Mouse (Mus musculus): ENCODE data around the gene Rpl3. TPM values are rescaled to one million over a fixed set of nuclear protein-coding genes. Genes with fewer than 3 reads are reported as not detected.

Gene Rpl3
- polyA plus RNA-seq, 1 experiment: 145 TPM

DNA sequence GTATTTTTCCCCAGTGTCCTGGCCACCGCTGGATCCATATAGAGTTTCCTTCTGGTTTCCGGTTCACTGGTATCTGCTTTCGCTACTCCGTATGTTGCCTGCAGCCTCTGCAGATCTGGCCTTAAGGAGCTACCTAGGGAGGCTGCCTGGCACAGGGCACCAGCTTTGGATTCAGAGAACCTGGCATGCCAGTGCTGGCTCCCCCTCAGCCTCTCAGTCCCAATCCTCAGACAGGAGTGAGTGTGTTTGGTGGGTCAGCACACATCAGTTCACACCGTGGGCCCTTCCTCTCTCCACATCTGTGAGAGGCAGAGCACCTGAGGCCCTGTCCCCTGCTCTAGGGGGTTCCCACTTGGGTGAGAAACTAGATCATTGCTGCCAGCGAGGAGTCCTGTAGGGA lies 9.8 kb upstream of the Rpl3 start:
- H3K27me3 ChIP-seq (replicated peaks): no peaks in the 10 kb centered on the region
- TF ChIP-seq GATA1 (IDR thresholded peaks at IDR 0.05; ENCODE audit: borderline replicate concordance, low read length) (no peak), FLI1 (IDR thresholded peaks at IDR 0.05; ENCODE audit: low read length) (no peak)
- no peaks in the 10 kb centered on the region for H3K9me3 ChIP-seq
- peaks cover 99% of the 10 kb centered on the region for H3K4me1 ChIP-seq
- peaks cover 45% of the 10 kb centered on the region for H3K36me3 ChIP-seq (replicated peaks; ENCODE audit: low read length)
- H3K4me3 ChIP-seq (replicated peaks): no peak overlapping the region

DNA sequence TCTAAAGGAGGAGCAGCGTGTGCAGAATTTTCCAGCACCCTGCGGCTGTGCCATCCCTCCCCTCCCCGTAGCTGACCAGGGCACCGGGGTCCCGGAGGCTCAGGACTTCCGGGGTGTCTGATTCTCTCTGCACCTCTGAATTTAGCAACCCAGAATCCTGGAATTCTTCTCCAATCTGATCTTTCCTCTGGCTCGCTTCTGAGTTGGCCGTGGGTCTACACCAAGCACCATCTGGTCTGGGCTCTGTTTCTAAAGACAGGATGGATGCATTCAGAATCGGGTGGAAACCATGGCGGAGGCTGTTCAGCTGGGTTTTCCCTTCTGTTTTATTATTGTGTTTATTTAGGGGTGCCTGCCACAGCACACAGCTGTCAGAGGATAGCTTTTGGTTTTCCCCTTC lies 9.2 kb upstream of the Rpl3 start:
- Histone ChIP-seq H3K36me3 (replicated peaks; ENCODE audit: low read length) (peaks cover 45% of the 10 kb centered on the region), H3K4me1 (peaks cover 99% of the 10 kb centered on the region), H3K27me3 (replicated peaks) (no peaks in the 10 kb centered on the region), H3K9me3 (no peaks in the 10 kb centered on the region), H3K4me3 (replicated peaks) (no peak overlapping the region)
- TF ChIP-seq FLI1 (IDR thresholded peaks at IDR 0.05; ENCODE audit: low read length) (no peak), GATA1 (IDR thresholded peaks at IDR 0.05; ENCODE audit: borderline replicate concordance, low read length) (no peak)

DNA sequence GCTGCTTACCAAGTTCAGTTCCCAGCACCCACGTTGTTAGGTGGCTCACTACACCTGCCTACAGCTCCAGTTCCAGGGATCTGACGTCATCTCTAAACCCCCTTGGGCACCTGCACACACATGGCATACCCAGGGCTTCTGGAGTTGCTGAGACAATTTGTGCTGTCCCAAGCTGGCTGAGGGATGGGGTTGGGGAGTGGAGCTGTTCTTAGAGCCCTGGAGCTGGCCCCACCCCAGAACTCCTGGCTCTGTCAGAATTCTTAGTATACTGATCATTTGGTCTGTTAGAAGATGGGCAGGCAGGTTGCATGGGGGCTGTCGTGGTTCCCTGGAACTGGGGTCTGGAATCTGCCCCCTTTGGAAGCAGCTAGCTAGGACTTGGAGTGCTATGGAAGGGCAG lies 8.5 kb upstream of the Rpl3 start:
- H3K4me3 ChIP-seq (replicated peaks): no peak overlapping the region
- peaks cover 45% of the 10 kb centered on the region for H3K36me3 ChIP-seq (replicated peaks; ENCODE audit: low read length)
- TF ChIP-seq FLI1 (IDR thresholded peaks at IDR 0.05; ENCODE audit: low read length): no peak
- TF ChIP-seq GATA1 (IDR thresholded peaks at IDR 0.05; ENCODE audit: borderline replicate concordance, low read length): no peak
- H3K27me3 ChIP-seq (replicated peaks): no peaks in the 10 kb centered on the region
- no peaks in the 10 kb centered on the region for H3K9me3 ChIP-seq
- H3K4me1 ChIP-seq: peaks cover 98% of the 10 kb centered on the region

DNA sequence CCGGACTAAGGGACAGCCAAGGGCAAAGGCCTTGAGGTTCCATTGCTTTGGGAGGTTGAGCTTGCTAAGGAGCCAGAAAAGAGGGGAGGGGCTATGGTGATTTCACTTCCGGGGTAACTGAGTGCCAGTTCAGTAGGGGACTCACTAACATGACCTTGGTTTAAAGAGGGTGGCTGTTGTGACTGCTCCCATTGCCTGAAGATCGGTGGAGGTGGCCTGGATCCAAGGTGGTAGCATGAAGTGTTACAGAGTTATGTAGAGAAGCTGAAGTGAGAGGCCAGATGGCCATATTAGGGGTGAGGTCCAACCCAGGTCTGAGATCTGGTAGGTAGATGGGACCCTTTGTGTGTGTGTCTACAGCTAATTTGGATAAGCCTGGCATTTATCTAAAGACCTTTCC lies 7.8 kb upstream of the Rpl3 start:
- TF ChIP-seq GATA1 (IDR thresholded peaks at IDR 0.05; ENCODE audit: borderline replicate concordance, low read length) (no peak), FLI1 (IDR thresholded peaks at IDR 0.05; ENCODE audit: low read length) (no peak)
- peaks cover 41% of the 10 kb centered on the region for H3K36me3 ChIP-seq (replicated peaks; ENCODE audit: low read length)
- peak overlapping the region; percentile 9 for H3K4me3 ChIP-seq (replicated peaks)
- H3K4me1 ChIP-seq: peaks cover 96% of the 10 kb centered on the region
- H3K27me3 ChIP-seq (replicated peaks): no peaks in the 10 kb centered on the region
- no peaks in the 10 kb centered on the region for H3K9me3 ChIP-seq

DNA sequence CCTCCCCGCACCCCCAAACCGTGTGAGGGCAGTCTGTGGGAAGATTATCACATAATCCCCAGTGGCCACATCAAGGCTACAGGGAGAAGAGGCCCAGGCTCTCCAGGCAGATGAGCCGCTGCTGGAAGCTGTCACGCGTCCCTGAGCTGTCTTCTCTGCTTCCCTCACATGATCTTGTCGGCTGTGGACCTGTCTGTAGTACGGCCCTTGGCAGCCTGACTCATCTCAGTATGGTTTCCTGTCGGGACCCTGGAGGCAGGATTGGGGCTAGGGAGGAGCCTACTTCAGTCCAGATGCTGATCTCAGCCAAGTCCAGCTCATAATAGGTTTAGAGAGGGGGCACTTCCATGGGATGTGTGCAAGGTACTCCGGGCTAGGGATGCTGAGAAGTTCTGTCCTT lies 7.1 kb upstream of the Rpl3 start:
- TF ChIP-seq FLI1 (IDR thresholded peaks at IDR 0.05; ENCODE audit: low read length): no peak
- no peak for TF ChIP-seq GATA1 (IDR thresholded peaks at IDR 0.05; ENCODE audit: borderline replicate concordance, low read length)
- H3K27me3 ChIP-seq (replicated peaks): no peaks in the 10 kb centered on the region
- H3K4me1 ChIP-seq: peaks cover 96% of the 10 kb centered on the region
- H3K36me3 ChIP-seq (replicated peaks; ENCODE audit: low read length): peaks cover 43% of the 10 kb centered on the region
- H3K9me3 ChIP-seq: no peaks in the 10 kb centered on the region
- H3K4me3 ChIP-seq (replicated peaks): peak overlapping the region; percentile 86

DNA sequence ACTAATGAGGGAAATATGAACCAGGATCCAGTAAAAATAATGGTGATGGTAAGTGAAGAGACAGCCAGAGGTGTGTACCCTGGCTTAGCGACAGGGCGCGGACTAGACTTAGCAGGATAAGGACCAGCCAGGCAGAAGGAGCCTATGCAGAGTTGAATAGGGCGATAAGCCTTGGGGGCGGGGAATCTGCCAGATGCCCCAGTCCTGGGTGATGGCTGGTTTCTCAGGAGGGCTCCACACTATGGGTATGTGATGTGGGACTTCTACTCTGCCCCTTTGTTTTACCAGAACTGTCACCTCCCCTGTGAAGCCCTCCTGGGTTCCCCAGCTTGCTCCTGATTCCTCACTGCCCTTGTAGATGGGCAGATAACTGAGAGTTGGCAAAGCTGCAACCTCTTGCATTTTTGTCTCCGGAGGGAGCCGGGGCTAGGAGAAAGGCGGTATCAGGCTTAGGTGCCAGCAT lies 6.4 kb upstream of the Rpl3 start:
- Histone ChIP-seq H3K9me3 (no peaks in the 10 kb centered on the region), H3K4me3 (replicated peaks) (peak overlapping the region; percentile 86), H3K4me1 (peaks cover 95% of the 10 kb centered on the region), H3K27me3 (replicated peaks) (no peaks in the 10 kb centered on the region), H3K36me3 (replicated peaks; ENCODE audit: low read length) (peaks cover 36% of the 10 kb centered on the region)
- TF ChIP-seq FLI1 (IDR thresholded peaks at IDR 0.05; ENCODE audit: low read length) (no peak), GATA1 (IDR thresholded peaks at IDR 0.05; ENCODE audit: borderline replicate concordance, low read length) (no peak)

DNA sequence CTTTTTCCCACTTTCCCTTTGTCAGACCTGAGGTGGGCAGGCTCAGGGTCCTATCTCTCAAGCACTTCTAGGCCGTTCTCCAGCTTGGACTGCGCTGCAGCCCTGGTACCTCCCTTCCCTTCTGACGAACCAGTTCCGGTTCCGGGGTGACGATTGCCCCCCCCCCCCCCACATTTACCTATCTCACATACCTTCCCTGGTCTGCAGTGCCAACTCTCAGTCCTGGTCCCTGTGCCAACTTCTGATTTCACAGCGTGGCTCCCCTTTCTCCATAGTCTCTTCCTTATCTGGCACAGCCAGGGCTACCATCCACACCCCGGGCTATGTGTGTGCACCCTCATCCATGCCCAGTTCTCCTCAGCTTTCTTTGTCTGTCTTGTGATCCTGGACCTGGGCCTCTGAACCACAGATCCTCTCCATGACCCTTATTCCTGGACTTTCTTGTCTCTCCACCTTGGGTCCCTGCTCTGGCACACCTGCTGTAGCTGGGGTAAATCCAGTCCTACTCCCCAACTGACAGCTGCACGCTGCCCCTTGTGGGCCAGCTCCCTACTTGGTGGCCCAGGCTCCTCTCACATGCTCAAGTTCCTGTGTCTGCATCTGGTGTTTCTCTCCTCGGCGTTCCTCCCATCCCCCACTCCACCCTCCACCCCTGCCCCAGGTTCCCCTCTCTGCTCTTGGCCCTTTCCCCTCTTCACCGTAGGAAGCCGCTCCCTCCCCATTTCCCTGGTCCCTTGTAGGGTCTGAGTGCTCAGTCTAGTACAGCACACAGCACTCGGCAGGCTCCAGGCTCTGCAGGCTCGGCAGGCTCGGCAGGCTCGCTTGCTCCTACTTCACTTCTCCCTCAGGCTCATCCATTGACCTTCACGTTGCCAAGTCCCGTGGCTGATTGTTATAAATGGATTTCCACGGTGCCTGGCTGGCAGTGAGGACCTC lies 5.5 kb upstream of the Rpl3 start:
- Histone ChIP-seq H3K9me3 (no peaks in the 10 kb centered on the region), H3K27me3 (replicated peaks) (no peaks in the 10 kb centered on the region), H3K4me3 (replicated peaks) (peak overlapping the region; percentile 86), H3K4me1 (peaks cover 95% of the 10 kb centered on the region), H3K36me3 (replicated peaks; ENCODE audit: low read length) (peaks cover 27% of the 10 kb centered on the region)
- no peak for TF ChIP-seq FLI1 (IDR thresholded peaks at IDR 0.05; ENCODE audit: low read length)
- no peak for TF ChIP-seq GATA1 (IDR thresholded peaks at IDR 0.05; ENCODE audit: borderline replicate concordance, low read length)

DNA sequence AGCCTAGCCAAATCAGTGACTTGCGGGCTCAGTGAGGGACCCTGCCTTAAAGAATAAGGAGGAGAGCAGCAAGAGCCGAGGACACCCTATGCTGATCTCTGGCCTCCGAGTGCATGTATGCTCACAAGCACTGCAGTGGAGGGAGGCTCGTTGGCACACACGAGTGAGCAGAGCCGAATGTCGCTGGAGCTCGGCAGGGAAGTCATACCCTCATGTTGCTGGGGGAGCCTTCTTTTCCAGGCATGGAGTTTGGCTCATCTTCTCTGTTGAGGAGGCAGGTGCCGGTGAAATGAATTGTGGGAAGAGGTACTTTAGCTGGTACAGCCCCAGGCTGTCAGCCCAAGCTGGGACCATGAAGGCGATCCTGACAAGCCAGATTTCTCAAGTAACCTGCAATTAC lies 4.7 kb upstream of the Rpl3 start:
- Histone ChIP-seq H3K36me3 (replicated peaks; ENCODE audit: low read length) (peaks cover 19% of the 10 kb centered on the region), H3K4me1 (peaks cover 95% of the 10 kb centered on the region), H3K4me3 (replicated peaks) (peak overlapping the region; percentile 86), H3K27me3 (replicated peaks) (no peaks in the 10 kb centered on the region), H3K9me3 (no peaks in the 10 kb centered on the region)
- TF ChIP-seq GATA1 (IDR thresholded peaks at IDR 0.05; ENCODE audit: borderline replicate concordance, low read length): no peak
- TF ChIP-seq FLI1 (IDR thresholded peaks at IDR 0.05; ENCODE audit: low read length): no peak

DNA sequence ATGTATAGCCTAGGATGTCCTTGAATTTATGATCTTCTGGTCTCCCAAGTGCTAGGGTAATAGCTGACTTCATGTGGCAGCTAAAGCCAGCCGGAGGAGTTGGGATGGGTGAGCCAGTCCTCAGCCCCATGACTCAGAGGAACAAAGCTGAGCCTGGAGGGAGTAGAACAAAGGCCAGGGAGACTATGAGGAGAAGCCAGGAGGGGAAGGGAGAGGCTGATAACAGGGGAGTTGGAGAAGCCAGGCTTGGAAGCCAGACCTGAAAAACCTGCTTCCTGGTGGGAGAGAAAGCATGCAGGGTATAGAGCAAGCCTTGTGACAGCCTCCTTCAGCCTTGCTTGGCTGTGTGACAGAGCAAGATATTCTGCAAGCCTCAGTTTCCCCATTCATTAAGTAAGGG lies 3.9 kb upstream of the Rpl3 start:
- H3K4me3 ChIP-seq (replicated peaks): no peak overlapping the region
- TF ChIP-seq GATA1 (IDR thresholded peaks at IDR 0.05; ENCODE audit: borderline replicate concordance, low read length) (no peak), FLI1 (IDR thresholded peaks at IDR 0.05; ENCODE audit: low read length) (no peak)
- H3K9me3 ChIP-seq: no peaks in the 10 kb centered on the region
- H3K27me3 ChIP-seq (replicated peaks): no peaks in the 10 kb centered on the region
- H3K4me1 ChIP-seq: peaks cover 90% of the 10 kb centered on the region
- peaks cover 13% of the 10 kb centered on the region for H3K36me3 ChIP-seq (replicated peaks; ENCODE audit: low read length)

DNA sequence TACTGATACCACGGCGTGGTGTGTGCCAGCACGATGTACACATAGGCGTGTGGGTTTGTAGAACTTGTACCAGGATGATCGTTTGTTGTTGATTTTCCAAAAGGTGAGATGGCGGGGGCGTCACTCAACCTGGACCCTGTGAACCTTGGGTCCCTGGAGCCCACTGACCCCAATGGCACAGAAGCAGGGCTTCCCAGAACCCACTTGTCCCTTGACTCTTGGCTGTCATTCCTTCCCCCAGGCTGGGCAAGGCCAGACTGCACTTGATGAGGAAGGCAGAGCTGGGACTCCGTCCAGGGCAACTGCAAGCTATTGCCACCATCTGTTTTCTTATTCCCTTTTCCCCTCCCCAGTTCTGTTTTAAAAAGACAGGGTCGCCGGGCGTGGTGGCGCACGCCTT lies 2.5 kb upstream of the Rpl3 start:
- H3K27me3 ChIP-seq (replicated peaks): no peaks in the 10 kb centered on the region
- no peak for TF ChIP-seq FLI1 (IDR thresholded peaks at IDR 0.05; ENCODE audit: low read length)
- TF ChIP-seq GATA1 (IDR thresholded peaks at IDR 0.05; ENCODE audit: borderline replicate concordance, low read length): no peak
- H3K36me3 ChIP-seq (replicated peaks; ENCODE audit: low read length): peaks cover 13% of the 10 kb centered on the region
- peaks cover 87% of the 10 kb centered on the region for H3K4me1 ChIP-seq
- no peak overlapping the region for H3K4me3 ChIP-seq (replicated peaks)
- H3K9me3 ChIP-seq: no peaks in the 10 kb centered on the region

Measured in megakaryocyte, embryonic 14.5 days (primary cell).